Mouse (Mus musculus) bone marrow macrophage, adult 2 months (primary cell): Measurements from ENCODE around the gene Ssh2.

Experiments used
- CTCF ChIP-seq: IDR thresholded peaks from 2 replicates; pipeline ENCODE4 v1.5.1; 2012; ENCODE audit warnings: low read depth, mild to moderate bottlenecking, low read length, moderate library complexity
- POLR2A ChIP-seq: IDR thresholded peaks from 2 replicates; pipeline ENCODE4 v1.6.1; 2012; ENCODE audit warnings: mild to moderate bottlenecking, low read depth, low read length, borderline replicate concordance

DNA sequence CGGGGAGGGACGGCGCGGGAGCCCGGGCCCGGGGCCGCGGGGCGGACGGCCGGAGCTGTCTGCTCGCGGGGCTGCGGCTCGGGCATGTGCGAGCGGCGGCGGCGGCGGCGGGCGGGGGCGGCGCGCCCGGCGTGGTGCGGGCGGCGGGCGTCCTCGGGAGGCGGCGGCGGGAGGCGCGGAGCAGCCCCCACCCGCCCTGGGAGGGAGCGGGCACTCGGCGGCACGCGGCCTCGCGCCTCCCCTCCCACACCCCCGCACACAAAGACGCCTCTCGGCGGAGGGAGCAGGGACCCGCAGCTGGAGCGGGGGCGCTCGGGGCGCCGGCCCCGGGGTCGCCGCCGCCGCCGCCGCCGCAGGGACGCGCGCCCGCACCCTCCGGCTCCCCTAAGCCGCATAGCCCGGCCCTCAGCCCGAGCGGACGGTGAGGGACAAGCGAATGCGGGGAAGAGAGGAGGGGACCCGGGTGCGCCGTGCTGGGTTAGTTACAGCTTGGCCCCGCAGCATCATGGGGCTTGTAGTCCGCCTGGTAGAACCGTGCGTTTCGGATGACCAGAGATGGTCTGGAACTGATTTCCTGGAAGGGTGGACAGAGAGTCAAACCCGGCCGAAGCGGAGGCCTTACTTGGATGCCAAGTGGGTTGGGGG, 273.6 kb downstream of the Ssh2 start, which contains the start of gene Ankrd13b:
- TF ChIP-seq CTCF (no peak), POLR2A (no peak)
